Mouse (Mus musculus) lung, postnatal 36 days (tissue): ENCODE data around the gene Pxn.

Experiments used
- DNase-seq: peaks from one replicate; pipeline ENCODE4 v3.0.0; 2022; ENCODE audit warnings: mixed read lengths

The Pxn gene

GRCm38 (mm10) chr5:115506454-115507201 is at the start of gene Pxn:
Gene Pxn (plus strand): TSS chr5:115506676.
- DNase-seq = peak; percentile 93

- no peak for DNase-seq
Observed at GRCm38 (mm10) chr5:115458918-115459317, 47.6 kb upstream of the Pxn start.

- DNase-seq = no peak
Observed at GRCm38 (mm10) chr5:115464408-115465115, 41.9 kb upstream of the Pxn start.

- no peak for DNase-seq
Observed at GRCm38 (mm10) chr5:115465642-115466420, 40.6 kb upstream of the Pxn start, which contains the start of gene Pla2g1b. Gene Pla2g1b (plus strand): TSS chr5:115466262.

- DNase-seq = peak; percentile 83
Observed at GRCm38 (mm10) chr5:115469791-115470190, 36.7 kb upstream of the Pxn start.

GRCm38 (mm10) chr5:115470766-115471531 is 35.5 kb upstream of the Pxn start:
- peak; percentile 77 for DNase-seq

GRCm38 (mm10) chr5:115473191-115473590 is 33.3 kb upstream of the Pxn start:
- no peak for DNase-seq

GRCm38 (mm10) chr5:115474174-115474828 is 32.2 kb upstream of the Pxn start:
- DNase-seq = no peak

- peak; percentile 50 for DNase-seq
Observed at GRCm38 (mm10) chr5:115475337-115476106, 31.0 kb upstream of the Pxn start.

GRCm38 (mm10) chr5:115476107-115476727 is 30.3 kb upstream of the Pxn start:
- no peak for DNase-seq

GRCm38 (mm10) chr5:115479561-115479960 is 26.9 kb upstream of the Pxn start:
- no peak for DNase-seq

- DNase-seq = no peak
Observed at GRCm38 (mm10) chr5:115480101-115480500, 26.4 kb upstream of the Pxn start.

- DNase-seq = no peak
Observed at GRCm38 (mm10) chr5:115482390-115483265, 23.8 kb upstream of the Pxn start.

- DNase-seq = no peak
Observed at GRCm38 (mm10) chr5:115483385-115483784, 23.1 kb upstream of the Pxn start.

- DNase-seq = peak; percentile 97
Observed at GRCm38 (mm10) chr5:115483947-115484920, 22.2 kb upstream of the Pxn start, which contains the start of gene Sirt4. Gene Sirt4 (minus strand): TSS chr5:115484725.

- no peak for DNase-seq
Observed at GRCm38 (mm10) chr5:115484996-115485395, 21.5 kb upstream of the Pxn start.

- DNase-seq = no peak
Observed at GRCm38 (mm10) chr5:115485489-115486205, 20.8 kb upstream of the Pxn start.

GRCm38 (mm10) chr5:115486726-115487125 is 19.8 kb upstream of the Pxn start:
- no peak for DNase-seq
